Mouse (Mus musculus) activated CD4-positive, CD25-positive, alpha-beta regulatory T cell, adult 4 months (primary cell): ENCODE measurements around the gene B4galt3. TPM values are rescaled to one million over a fixed set of nuclear protein-coding genes. Genes with fewer than 3 reads are reported as not detected.
A peak's percentile ranks its signal among the peaks of the same experiment; 100 is the strongest.

Experiments used
- ATAC-seq: one replicate; pipeline ENCODE4 v1.8.0; 2017
- polyA plus RNA-seq, 2 experiments: library from polyadenylated mRNA; unstranded; fragments of 100-300 nt; shearing (Covaris generic); gene quantifications; one replicate each; pipeline ENCODE4 v1.2.1; 2017

Gene B4galt3
- polyA plus RNA-seq = 10 to 100 TPM; 33.1 to 35.7 TPM

- ATAC-seq = peak; percentile 99
Measured at GRCm38 (mm10) chr1:171269848-171270572, at the start of gene B4galt3. TSS of gene B4galt3 (plus strand) at chr1:171270328.

- peak; percentile 14 for ATAC-seq
Measured at GRCm38 (mm10) chr1:171220871-171221270, 49.3 kb upstream of the B4galt3 start.

GRCm38 (mm10) chr1:171221281-171222193, 48.6 kb upstream of the B4galt3 start:
- ATAC-seq = no peak

- peak; percentile 98 for ATAC-seq
Measured at GRCm38 (mm10) chr1:171222238-171223155, 47.6 kb upstream of the B4galt3 start, which contains the start of gene Tomm40l. TSS of gene Tomm40l (minus strand) at chr1:171222514.

- ATAC-seq = no peak
Measured at GRCm38 (mm10) chr1:171223168-171223567, 47.0 kb upstream of the B4galt3 start.

GRCm38 (mm10) chr1:171223796-171224195, 46.3 kb upstream of the B4galt3 start:
- no peak for ATAC-seq

- no peak for ATAC-seq
Measured at GRCm38 (mm10) chr1:171224857-171225256, 45.3 kb upstream of the B4galt3 start, which contains the start of gene Apoa2. TSS of gene Apoa2 (plus strand) at chr1:171225054.

- no peak for ATAC-seq
Measured at GRCm38 (mm10) chr1:171226780-171227179, 43.3 kb upstream of the B4galt3 start.

- no peak for ATAC-seq
Measured at GRCm38 (mm10) chr1:171227879-171228278, 42.2 kb upstream of the B4galt3 start.

- ATAC-seq = no peak
Measured at GRCm38 (mm10) chr1:171229750-171230149, 40.4 kb upstream of the B4galt3 start.

- no peak for ATAC-seq
Measured at GRCm38 (mm10) chr1:171230215-171230614, 39.9 kb upstream of the B4galt3 start.

- ATAC-seq = no peak
Measured at GRCm38 (mm10) chr1:171231844-171232243, 38.3 kb upstream of the B4galt3 start.

- no peak for ATAC-seq
Measured at GRCm38 (mm10) chr1:171232348-171232747, 37.8 kb upstream of the B4galt3 start.

GRCm38 (mm10) chr1:171232800-171233730, 37.1 kb upstream of the B4galt3 start:
- ATAC-seq = no peak

- no peak for ATAC-seq
Measured at GRCm38 (mm10) chr1:171234126-171234525, 36.0 kb upstream of the B4galt3 start, which contains the start of gene Fcer1g. TSS of gene Fcer1g (minus strand) at chr1:171234365.

- ATAC-seq = no peak
Measured at GRCm38 (mm10) chr1:171234538-171234937, 35.6 kb upstream of the B4galt3 start.

- ATAC-seq = no peak
Measured at GRCm38 (mm10) chr1:171235791-171236190, 34.3 kb upstream of the B4galt3 start.

- no peak for ATAC-seq
Measured at GRCm38 (mm10) chr1:171237438-171237837, 32.7 kb upstream of the B4galt3 start.

GRCm38 (mm10) chr1:171238463-171238862, 31.7 kb upstream of the B4galt3 start:
- ATAC-seq = no peak

GRCm38 (mm10) chr1:171239992-171240744, 30.0 kb upstream of the B4galt3 start:
- no peak for ATAC-seq
